Mouse (Mus musculus) stomach, postnatal 0 days (tissue): ENCODE measurements around the gene Cox17. TPM values are rescaled to one million over a fixed set of nuclear protein-coding genes. Genes with fewer than 3 reads are reported as not detected.

ENCODE experiments used
- ATAC-seq: fragments of 200-750 bp; cut with Nextera tagmentation; 2 replicates; pipeline ENCODE4 v1.8.0; 2017; ENCODE audit not compliant: low FRiP score, low TSS enrichment
- DNase-seq: peaks from one replicate; pipeline ENCODE4 v3.0.0-alpha.2; 2016; ENCODE audit warnings: low spot score
- H3K27ac ChIP-seq: fragments of 300-500 bp; sonication (generic); replicated peaks from 2 replicates; pipeline ENCODE4 v1.5.1; 2014; ENCODE audit warnings: mild to moderate bottlenecking, control low read depth
- H3K27me3 ChIP-seq: fragments of 300-500 bp; sonication (generic); 2 replicates; pipeline ENCODE4 v1.6.1; 2014; ENCODE audit warnings: low read length; ENCODE audit not compliant: control insufficient read depth, insufficient read depth
- H3K36me3 ChIP-seq: fragments of 300-500 bp; sonication (generic); 2 replicates; pipeline ENCODE4 v1.6.1; 2014; ENCODE audit warnings: low read length, mixed read lengths; ENCODE audit not compliant: control insufficient read depth, insufficient read depth
- H3K4me1 ChIP-seq: fragments of 300-500 bp; sonication (generic); replicated peaks from 2 replicates; pipeline ENCODE4 v1.6.1; 2014; ENCODE audit warnings: antibody characterized with exemption; ENCODE audit not compliant: control insufficient read depth, insufficient read depth
- H3K4me2 ChIP-seq: fragments of 300-500 bp; sonication (generic); replicated peaks from 2 replicates; pipeline ENCODE4 v1.6.1; 2014; ENCODE audit warnings: low read depth, mild to moderate bottlenecking, control low read depth, moderate library complexity
- H3K4me3 ChIP-seq: fragments of 300-500 bp; sonication (generic); 2 replicates; pipeline ENCODE4 v1.5.1; 2014; ENCODE audit warnings: low read depth, low read length, control low read depth
- H3K9ac ChIP-seq: fragments of 300-500 bp; sonication (generic); 2 replicates; pipeline ENCODE4 v1.6.1; 2014; ENCODE audit warnings: mild to moderate bottlenecking, low read length, control low read depth, mixed read lengths
- H3K9me3 ChIP-seq: fragments of 300-500 bp; sonication (generic); 2 replicates; pipeline ENCODE4 v1.6.1; 2016; ENCODE audit warnings: low read length; ENCODE audit not compliant: control insufficient read depth
- CTCF ChIP-seq: IDR thresholded peaks from 2 replicates; pipeline ENCODE4 v1.5.1; 2016; ENCODE audit warnings: antibody characterized with exemption, low read depth, mild to moderate bottlenecking, moderate library complexity
- EP300 ChIP-seq: optimal IDR thresholded peaks from 2 replicates; pipeline ENCODE3; 2016; ENCODE audit warnings: antibody characterized with exemption
- WGBS: fragments of 180-500 bp; shearing (Covaris S2); extraction: QIAGEN DNeasy Blood & Tissue Kit; methylation state at CpG from one replicate; pipeline ENCODE4 v1.1.7; 2014; 5-methylcytosine and 5-hydroxymethylcytosine counted together
- polyA plus RNA-seq: library from polyadenylated mRNA; unstranded; fragments of >200 nt; fragmentation: Nextera tagmentation; extraction: Ambion mirVana; gene quantifications from 2 replicates; pipeline ENCODE4 v1.2.1, GENCODE M21; 2015

The Cox17 gene
- polyA plus RNA-seq, 1 experiment from 2014 or later, result 327 TPM

- no peak for TF ChIP-seq CTCF
- TF ChIP-seq EP300, result no peak
- Histone ChIP-seq H3K9ac (no peak overlapping the region), H3K4me3 (no peak overlapping the region), H3K36me3 (peaks cover 4% of the 10 kb centered on the region), H3K4me1 (no peaks in the 10 kb centered on the region), H3K9me3 (no peaks in the 10 kb centered on the region), H3K4me2 (no peak overlapping the region), H3K27me3 (no peaks in the 10 kb centered on the region), H3K27ac (no peak overlapping the region)
- 63% methylated on average over 7 of the region's 7 CpGs for WGBS
- no peak for ATAC-seq
- no peak for DNase-seq
These were observed 5.2 kb downstream of the Cox17 start for GRCm38 (mm10) chr16:38352031-38352430.

- H3K9ac ChIP-seq, result no peak overlapping the region
- ATAC-seq, result no peak
- no peak for DNase-seq
These were observed 6.1 kb downstream of the Cox17 start for GRCm38 (mm10) chr16:38352851-38353250.

GRCm38 (mm10) chr16:38353642-38354041, 6.9 kb downstream of the Cox17 start:
- Histone ChIP-seq H3K4me2 (no peak overlapping the region), H3K27me3 (no peaks in the 10 kb centered on the region), H3K4me3 (no peak overlapping the region), H3K4me1 (no peaks in the 10 kb centered on the region), H3K9ac (no peak overlapping the region), H3K27ac (no peak overlapping the region), H3K9me3 (no peaks in the 10 kb centered on the region), H3K36me3 (peaks cover 4% of the 10 kb centered on the region)
- DNase-seq (no peak), ATAC-seq (no peak)
- WGBS, result 92% methylated on average over 2 of the region's 2 CpGs
- TF ChIP-seq EP300 (no peak), CTCF (no peak)

More at GRCm38 (mm10) chr16:38352851-38353250, 6.1 kb downstream of the Cox17 start:
- H3K27ac ChIP-seq, result no peak overlapping the region
- H3K4me1 ChIP-seq, result no peaks in the 10 kb centered on the region
- H3K4me2 ChIP-seq, result no peak overlapping the region
- H3K27me3 ChIP-seq, result no peaks in the 10 kb centered on the region
- peaks cover 4% of the 10 kb centered on the region for H3K36me3 ChIP-seq
- no peaks in the 10 kb centered on the region for H3K9me3 ChIP-seq
- no peak overlapping the region for H3K4me3 ChIP-seq
- no peak for TF ChIP-seq CTCF
- no peak for TF ChIP-seq EP300

- Histone ChIP-seq H3K9ac (no peak overlapping the region), H3K4me3 (no peak overlapping the region), H3K4me2 (no peak overlapping the region), H3K27ac (no peak overlapping the region), H3K4me1 (no peaks in the 10 kb centered on the region), H3K9me3 (no peaks in the 10 kb centered on the region), H3K27me3 (no peaks in the 10 kb centered on the region), H3K36me3 (peaks cover 4% of the 10 kb centered on the region)
- 62% methylated on average over 5 of the region's 5 CpGs for WGBS
- ATAC-seq, result no peak
- no peak for DNase-seq
- TF ChIP-seq EP300, result no peak
These were observed 7.6 kb downstream of the Cox17 start for GRCm38 (mm10) chr16:38354185-38354913.

GRCm38 (mm10) chr16:38358256-38358812, 11.5 kb downstream of the Cox17 start:
- no peak overlapping the region for H3K9ac ChIP-seq
- peaks cover 5% of the 10 kb centered on the region; the same call in 1 of the 2 replicates for H3K4me1 ChIP-seq
- 88% methylated on average over 6 of the region's 6 CpGs for WGBS
- no peak for DNase-seq
- H3K4me2 ChIP-seq, result no peak overlapping the region
- H3K9me3 ChIP-seq, result no peaks in the 10 kb centered on the region
- ATAC-seq, result no peak
- TF ChIP-seq CTCF (no peak), EP300 (no peak)
- H3K27me3 ChIP-seq, result no peaks in the 10 kb centered on the region
- H3K27ac ChIP-seq, result no peak overlapping the region
- H3K4me3 ChIP-seq, result no peak overlapping the region
- H3K36me3 ChIP-seq, result no peaks in the 10 kb centered on the region; the same call in 1 of the 2 replicates

GRCm38 (mm10) chr16:38359241-38359640, 12.4 kb downstream of the Cox17 start:
- no peaks in the 10 kb centered on the region; the same call in 1 of the 2 replicates for H3K36me3 ChIP-seq
- H3K4me1 ChIP-seq, result peaks cover 5% of the 10 kb centered on the region; the same call in 1 of the 2 replicates
- H3K4me3 ChIP-seq, result no peak overlapping the region
- H3K4me2 ChIP-seq, result no peak overlapping the region
- ATAC-seq (no peak), DNase-seq (no peak)
- H3K9me3 ChIP-seq, result no peaks in the 10 kb centered on the region
- no peak for TF ChIP-seq CTCF
- TF ChIP-seq EP300, result no peak
- no peak overlapping the region for H3K9ac ChIP-seq
- no peak overlapping the region for H3K27ac ChIP-seq
- no peaks in the 10 kb centered on the region for H3K27me3 ChIP-seq
- WGBS, result 89% methylated on average over 2 of the region's 2 CpGs
